Mouse (Mus musculus) splenic B cell, adult 2 months (primary cell): ENCODE measurements around the gene Neurod2.

Source experiments
- DNase-seq: peaks from one replicate; pipeline ENCODE4 v3.0.0-alpha.2; 2011; ENCODE audit warnings: low read depth, low spot score
- H3K27me3 ChIP-seq: 2 replicates; pipeline ENCODE4 v1.6.1; 2012; ENCODE audit warnings: mild to moderate bottlenecking, low read length, moderate library complexity, mixed read lengths; ENCODE audit not compliant: control insufficient read depth, poor library complexity, insufficient read depth, severe bottlenecking
- H3K36me3 ChIP-seq: 2 replicates; pipeline ENCODE4 v1.6.1; 2012; ENCODE audit warnings: mild to moderate bottlenecking, low read length, moderate library complexity, mixed read lengths; ENCODE audit not compliant: control insufficient read depth, poor library complexity, insufficient read depth, severe bottlenecking

Gene Neurod2

DNA sequence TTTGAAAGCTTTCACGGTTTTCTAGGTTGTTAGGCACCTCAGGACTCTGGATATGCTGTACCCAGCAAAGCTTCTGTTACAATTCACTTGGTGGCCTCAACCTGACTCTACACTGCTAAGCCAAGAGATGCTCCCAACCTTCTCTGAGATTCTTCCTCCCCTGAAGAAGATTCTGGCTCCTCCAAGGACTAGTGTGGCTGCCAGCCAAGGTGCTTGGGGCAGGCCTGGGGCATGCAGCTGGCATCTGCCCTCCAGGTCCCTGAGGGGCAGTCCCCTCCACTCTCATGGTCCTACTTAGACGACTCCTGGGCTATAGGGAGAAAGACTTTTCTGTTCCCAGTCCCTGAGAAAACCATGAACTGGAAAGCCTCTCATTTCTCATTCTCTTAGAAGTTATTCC is 38.5 kb downstream of the Neurod2 start:
- DNase-seq, result no peak
- H3K36me3 ChIP-seq, result no peaks in the 10 kb centered on the region
- H3K27me3 ChIP-seq, result no peaks in the 10 kb centered on the region

DNA sequence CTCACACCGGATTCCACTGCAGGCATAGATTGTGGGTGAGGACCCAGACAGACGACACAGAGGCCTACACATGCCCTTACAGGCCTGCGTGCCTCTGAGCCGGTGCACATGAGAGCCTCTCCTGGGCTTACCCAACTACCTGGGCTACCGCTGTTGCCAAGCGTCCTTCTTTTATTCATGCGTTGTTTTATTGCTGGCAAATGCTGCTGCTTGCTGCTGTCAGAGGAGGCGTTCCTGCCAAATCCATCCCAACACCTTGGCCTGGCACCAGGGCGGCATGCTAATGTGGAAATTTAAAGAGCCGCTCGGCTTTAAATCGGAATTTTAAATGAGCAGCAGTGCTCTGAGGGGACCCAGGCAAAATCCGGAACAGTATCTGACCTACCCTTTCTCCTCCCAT is 39.6 kb downstream of the Neurod2 start:
- H3K36me3 ChIP-seq, result no peaks in the 10 kb centered on the region
- DNase-seq, result no peak
- no peaks in the 10 kb centered on the region for H3K27me3 ChIP-seq

DNA sequence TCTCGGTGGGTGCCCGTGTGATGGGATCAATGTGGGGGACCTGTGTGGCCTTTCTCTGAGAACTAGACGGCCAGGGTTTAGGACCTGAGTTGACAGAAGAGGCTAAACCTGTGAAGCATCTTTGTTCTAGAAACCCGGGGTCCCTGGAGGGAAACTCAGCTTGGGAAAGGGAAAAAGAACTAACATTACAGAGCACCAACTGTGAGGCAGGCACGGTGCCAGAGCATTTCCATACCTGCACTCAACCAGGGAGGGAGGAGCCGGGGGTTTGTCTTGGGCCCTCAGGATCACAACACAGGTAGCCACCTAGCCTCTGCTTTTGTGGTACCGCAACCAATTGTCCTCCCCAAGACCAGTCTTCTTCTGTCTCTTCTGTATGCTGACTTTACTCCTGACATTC is 41.5 kb downstream of the Neurod2 start:
- Histone ChIP-seq H3K27me3 (no peaks in the 10 kb centered on the region), H3K36me3 (no peaks in the 10 kb centered on the region)
- no peak for DNase-seq

DNA sequence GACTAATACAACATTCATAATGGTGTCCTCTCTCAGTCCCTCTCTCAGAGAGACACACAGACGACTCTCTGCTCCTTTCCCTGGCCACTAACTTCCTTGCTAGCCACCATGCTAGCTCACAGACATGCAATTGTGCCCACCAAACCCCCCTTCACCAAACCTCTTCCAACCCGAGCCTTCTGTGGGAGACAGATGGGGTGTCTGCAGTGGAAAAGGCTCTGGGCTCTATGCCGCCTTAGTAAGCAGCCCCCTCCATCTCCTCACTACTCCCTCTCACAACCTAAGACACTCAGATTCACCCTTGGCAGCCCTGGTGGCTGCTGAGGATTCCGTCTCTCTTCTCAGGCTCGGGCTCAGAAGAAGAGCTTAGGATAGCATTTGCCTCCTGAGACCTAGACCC is 41.9 kb downstream of the Neurod2 start:
- Histone ChIP-seq H3K27me3 (no peaks in the 10 kb centered on the region), H3K36me3 (no peaks in the 10 kb centered on the region)
- DNase-seq, result no peak

DNA sequence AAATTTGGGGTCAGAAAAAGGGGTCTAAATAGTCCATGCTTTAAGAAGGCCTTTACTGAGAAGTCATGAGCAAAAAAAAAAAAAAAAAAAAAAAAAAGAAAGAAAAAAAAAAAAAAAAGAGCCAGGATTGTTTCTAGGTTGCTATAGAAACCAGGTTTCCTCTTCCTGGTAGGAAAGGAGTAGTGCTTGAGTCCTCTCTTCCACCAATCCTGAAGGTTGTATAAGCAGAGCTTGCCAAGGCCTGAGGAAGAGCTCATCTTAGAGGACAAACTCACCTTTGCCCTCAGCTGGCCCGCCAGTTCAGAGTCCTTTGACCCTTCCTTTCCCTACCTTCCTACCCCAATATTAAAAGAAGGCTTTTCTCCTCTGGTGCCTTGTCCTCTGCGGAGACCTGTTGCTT is 44.1 kb downstream of the Neurod2 start:
- no peak for DNase-seq

DNA sequence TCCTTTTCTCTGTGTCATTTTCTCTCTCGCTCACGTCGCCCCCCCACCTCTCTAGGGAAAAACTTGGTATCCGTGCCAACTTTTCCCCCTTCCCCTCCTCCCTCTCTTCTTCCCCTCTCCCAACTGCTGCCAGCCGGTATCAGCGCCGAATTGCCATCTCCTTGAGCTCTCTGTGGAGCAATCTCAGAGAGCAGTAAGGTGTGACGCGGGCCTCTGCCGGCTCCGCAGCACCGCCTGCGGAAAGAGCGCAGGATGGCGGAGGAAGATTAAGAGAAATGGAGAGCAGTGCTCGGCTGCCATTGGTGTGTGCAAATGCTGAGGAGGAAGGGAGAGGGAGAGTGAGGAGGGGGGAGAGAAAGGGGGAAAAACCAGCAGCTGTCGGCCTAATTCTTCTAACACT is 45.2 kb downstream of the Neurod2 start:
- no peak for DNase-seq
- no peaks in the 10 kb centered on the region for H3K36me3 ChIP-seq
- no peaks in the 10 kb centered on the region for H3K27me3 ChIP-seq

More for the DNA sequence above, 44.1 kb downstream of the Neurod2 start:
- Histone ChIP-seq H3K36me3 (no peaks in the 10 kb centered on the region), H3K27me3 (no peaks in the 10 kb centered on the region)

DNA sequence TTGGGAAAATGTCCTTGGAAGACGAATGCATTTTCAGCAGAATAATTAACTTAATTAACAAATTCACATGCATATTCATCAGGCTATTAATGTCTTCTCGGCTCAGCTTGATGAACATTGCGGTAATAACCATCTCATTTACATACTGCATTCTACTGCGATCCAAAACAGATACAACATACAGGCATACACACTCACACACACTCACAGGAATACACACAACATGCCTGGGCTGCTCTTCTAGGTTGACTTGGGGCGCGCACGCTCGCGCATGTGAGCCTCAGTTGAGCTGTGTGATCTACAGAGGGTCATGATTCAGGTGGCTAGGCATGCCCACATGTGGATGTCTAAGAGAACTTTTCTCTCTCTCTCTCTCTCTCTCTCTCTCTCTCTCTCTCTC is 45.7 kb downstream of the Neurod2 start:
- no peak for DNase-seq
- Histone ChIP-seq H3K27me3 (no peaks in the 10 kb centered on the region), H3K36me3 (no peaks in the 10 kb centered on the region; the same call in 1 of the 2 replicates)
